Mouse (Mus musculus): ENCODE measurements around the gene Tm7sf2. TPM values are rescaled to one million over a fixed set of nuclear protein-coding genes. Genes with fewer than 3 reads are reported as not detected.

Gene Tm7sf2
- 14.0 and 23.2 TPM in 2 replicates for total RNA-seq (2012; rRNA removed)

DNA sequence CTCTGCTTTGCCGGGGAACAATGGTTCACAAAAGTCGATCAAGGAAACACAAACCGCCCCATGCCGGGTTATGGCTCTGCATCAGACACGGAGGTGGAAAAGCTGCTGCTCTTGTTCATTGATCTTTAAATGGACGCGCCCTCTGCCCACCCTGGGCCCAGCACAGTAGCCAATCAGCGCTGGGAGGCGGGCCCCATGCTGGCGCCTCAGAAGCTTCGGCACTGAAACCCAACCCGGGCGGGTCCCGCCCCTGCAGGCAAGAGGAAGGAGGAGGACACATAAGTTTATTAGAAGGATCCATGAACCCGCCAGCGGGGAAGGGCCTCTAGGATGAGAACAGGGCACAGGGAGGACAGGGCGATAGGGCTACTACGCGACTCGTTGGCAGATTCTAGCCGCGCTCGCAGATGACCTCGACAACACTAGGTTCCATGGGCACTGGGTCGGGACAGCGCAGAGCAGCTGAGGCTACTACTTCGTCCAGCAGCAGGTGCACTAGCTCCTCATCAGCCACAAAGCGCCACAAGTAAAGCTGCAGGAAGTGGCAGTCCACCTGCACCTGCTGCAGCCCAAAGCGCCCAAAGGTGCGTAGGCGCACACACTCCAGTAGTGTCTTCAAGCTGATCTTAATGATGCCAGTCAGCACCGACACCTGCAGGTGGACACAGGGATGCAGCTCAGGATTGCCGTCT, at the start of gene Tm7sf2:
Gene Tm7sf2 (minus strand): TSS at position 650 of the 692 bp plus-strand sequence.
- H3K4me1 ChIP-seq (ENCODE audit: control insufficient read depth in 2 of 2, insufficient read depth in 2 of 2, low read length in 2 of 2, poor library complexity in 1 of 2): peaks cover 0 to 11% of the 10 kb centered on the region in 2 experiments; a peak in 1 of 4 replicates
- H3K4me3 ChIP-seq (ENCODE audit: insufficient read depth in 1 of 2, low read depth in 1 of 2, low read length in 2 of 2, poor library complexity in 1 of 2, severe bottlenecking in 1 of 2): peak within 1 kb of the TSS; percentile 71 to 95
- peak within 1 kb of the TSS; percentile 73 for H3K9ac ChIP-seq (ENCODE audit: insufficient read depth, low read depth, low read length, poor library complexity, severe bottlenecking)
- peak; percentile 89 for DNase-seq (ENCODE audit: low read depth, low spot score)
- peak within 1 kb of the TSS; percentile 28; the same call in 1 of the 2 replicates for H3K27ac ChIP-seq (ENCODE audit: insufficient read depth, low read depth, low read length, poor library complexity, severe bottlenecking)
- in situ Hi-C loops (cut with MboI; ENCODE audit: low sequenced_read_pairs in 2 of 2, unreplicated experiment in 2 of 2): no loop called here
- H3K9me3 ChIP-seq (ENCODE audit: control insufficient read depth, insufficient read depth, low read depth, low read length): no peaks in the 10 kb centered on the region
- TF ChIP-seq MAFK (IDR thresholded peaks at IDR 0.05; ENCODE audit: insufficient read depth, low read depth, low read length): no peak
- TF ChIP-seq ZNF384 (IDR thresholded peaks at IDR 0.05; ENCODE audit: low read depth, low read length): no peak
- no peak for TF ChIP-seq HCFC1 (IDR thresholded peaks at IDR 0.05; ENCODE audit: borderline replicate concordance, insufficient read depth, low read length)
- no peak for TF ChIP-seq CHD2 (IDR thresholded peaks at IDR 0.05; ENCODE audit: low read depth, low read length)
- TF ChIP-seq ZC3H11A (IDR thresholded peaks at IDR 0.05; ENCODE audit: borderline replicate concordance, low read depth, low read length): no peak
- H3K36me3 ChIP-seq (ENCODE audit: control insufficient read depth, insufficient read depth, low read length, poor library complexity, severe bottlenecking): peaks cover 3% of the 10 kb centered on the region; the same call in 1 of the 2 replicates

DNA sequence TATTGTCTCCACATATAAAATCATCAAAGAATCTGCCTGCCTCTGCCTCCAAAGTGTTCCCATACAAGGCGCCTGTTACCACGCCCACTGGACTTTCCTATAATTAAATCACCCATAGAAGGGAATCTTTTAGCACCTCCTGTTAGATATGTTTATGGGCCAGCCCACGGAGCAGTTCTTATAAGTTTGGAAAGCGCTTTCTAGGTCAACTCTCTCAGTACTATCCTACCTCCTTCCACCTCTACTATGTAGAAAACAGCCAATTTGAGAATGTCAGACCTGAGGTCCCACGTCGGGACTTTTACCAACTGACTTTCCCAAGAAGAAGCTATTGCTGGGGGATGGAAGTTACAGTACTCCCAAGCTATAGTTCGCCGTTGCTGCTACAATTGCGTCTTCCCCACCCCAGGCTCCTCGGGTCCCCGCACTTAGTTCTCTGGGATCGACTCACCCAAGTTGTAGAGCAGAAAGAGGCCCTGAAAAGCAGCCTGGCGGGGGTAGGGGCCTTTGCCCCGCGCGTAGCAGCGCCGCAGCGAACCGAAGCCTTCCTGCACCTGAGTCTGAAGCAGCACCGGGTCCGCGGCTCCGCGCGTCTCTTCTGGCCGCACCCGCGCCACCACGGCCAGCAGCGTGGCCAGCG, 49.3 kb upstream of the Tm7sf2 start:
- Histone ChIP-seq H3K27ac (ENCODE audit: insufficient read depth, low read depth, low read length, poor library complexity, severe bottlenecking) (peak overlapping the region; percentile 75), H3K4me1 (ENCODE audit: control insufficient read depth in 2 of 2, insufficient read depth in 2 of 2, low read length in 2 of 2, poor library complexity in 1 of 2) (peaks cover 2 to 17% of the 10 kb centered on the region in 2 experiments; a peak in 1 of 4 replicates), H3K9me3 (ENCODE audit: control insufficient read depth, insufficient read depth, low read depth, low read length) (no peaks in the 10 kb centered on the region), H3K4me3 (ENCODE audit: insufficient read depth in 1 of 2, low read depth in 1 of 2, low read length in 2 of 2, poor library complexity in 1 of 2, severe bottlenecking in 1 of 2) (peak overlapping the region; percentile 86 to 96), H3K36me3 (ENCODE audit: control insufficient read depth, insufficient read depth, low read length, poor library complexity, severe bottlenecking) (peaks cover 18% of the 10 kb centered on the region), H3K9ac (ENCODE audit: insufficient read depth, low read depth, low read length, poor library complexity, severe bottlenecking) (peak overlapping the region; percentile 92)
- no peak for DNase-seq (ENCODE audit: low read depth, low spot score)
- TF ChIP-seq ZC3H11A (IDR thresholded peaks at IDR 0.05; ENCODE audit: borderline replicate concordance, low read depth, low read length) (no peak), ZNF384 (IDR thresholded peaks at IDR 0.05; ENCODE audit: low read depth, low read length) (no peak), CHD2 (IDR thresholded peaks at IDR 0.05; ENCODE audit: low read depth, low read length) (no peak), MAFK (IDR thresholded peaks at IDR 0.05; ENCODE audit: insufficient read depth, low read depth, low read length) (no peak), HCFC1 (IDR thresholded peaks at IDR 0.05; ENCODE audit: borderline replicate concordance, insufficient read depth, low read length) (no peak)
- in situ Hi-C loops (cut with MboI; ENCODE audit: low sequenced_read_pairs in 2 of 2, unreplicated experiment in 2 of 2): no loop called here

DNA sequence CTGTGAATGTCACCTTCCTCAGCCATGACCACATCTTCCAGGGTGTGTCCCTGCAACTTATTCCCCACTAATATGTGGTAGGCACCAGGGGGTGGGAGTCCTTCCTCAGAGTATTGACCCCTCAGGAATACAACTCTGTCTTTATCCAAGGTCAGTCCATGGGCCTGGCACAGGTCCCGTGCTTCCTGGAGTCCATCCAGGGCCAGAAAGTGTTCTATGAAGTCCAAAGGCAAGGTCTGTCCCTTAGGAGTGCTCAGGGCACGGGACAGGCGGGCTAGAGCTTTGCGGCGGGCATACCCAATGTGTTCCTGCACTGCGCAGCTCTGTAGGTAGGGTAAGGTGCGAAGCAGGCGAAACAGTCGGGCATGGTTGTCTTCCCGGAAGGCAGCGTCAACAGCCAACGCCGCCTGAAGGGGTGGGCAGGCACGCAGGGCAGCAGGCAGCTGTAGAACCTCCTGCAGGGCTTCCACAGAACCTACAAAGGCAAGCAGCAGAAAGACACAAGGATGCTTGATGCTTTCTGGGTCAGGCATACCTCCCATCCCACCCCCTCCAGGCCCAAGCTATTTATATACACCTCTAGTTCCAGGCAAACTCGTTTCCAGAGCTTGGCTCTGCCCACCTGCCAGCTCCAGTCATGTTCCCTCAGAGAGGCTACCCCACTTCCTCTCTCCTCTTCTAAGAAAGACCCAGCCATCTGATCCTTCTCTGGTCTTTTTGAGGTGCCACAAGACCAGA, 48.1 kb upstream of the Tm7sf2 start:
- no peak overlapping the region for H3K27ac ChIP-seq (ENCODE audit: insufficient read depth, low read depth, low read length, poor library complexity, severe bottlenecking)
- peaks cover 18% of the 10 kb centered on the region for H3K36me3 ChIP-seq (ENCODE audit: control insufficient read depth, insufficient read depth, low read length, poor library complexity, severe bottlenecking)
- DNase-seq (ENCODE audit: low read depth, low spot score): no peak
- peak overlapping the region; percentile 6; the same call in 1 of the 2 replicates for H3K9ac ChIP-seq (ENCODE audit: insufficient read depth, low read depth, low read length, poor library complexity, severe bottlenecking)
- H3K4me3 ChIP-seq (ENCODE audit: insufficient read depth in 1 of 2, low read depth in 1 of 2, low read length in 2 of 2, poor library complexity in 1 of 2, severe bottlenecking in 1 of 2): no peak overlapping the region
- no peaks in the 10 kb centered on the region for H3K9me3 ChIP-seq (ENCODE audit: control insufficient read depth, insufficient read depth, low read depth, low read length)
- in situ Hi-C loops (cut with MboI; ENCODE audit: low sequenced_read_pairs in 2 of 2, unreplicated experiment in 2 of 2): no loop called here
- H3K4me1 ChIP-seq (ENCODE audit: control insufficient read depth in 2 of 2, insufficient read depth in 2 of 2, low read length in 2 of 2, poor library complexity in 1 of 2): peaks cover 2 to 8% of the 10 kb centered on the region in 2 experiments; a peak in 1 of 4 replicates
- TF ChIP-seq HCFC1 (IDR thresholded peaks at IDR 0.05; ENCODE audit: borderline replicate concordance, insufficient read depth, low read length) (no peak), ZC3H11A (IDR thresholded peaks at IDR 0.05; ENCODE audit: borderline replicate concordance, low read depth, low read length) (no peak), ZNF384 (IDR thresholded peaks at IDR 0.05; ENCODE audit: low read depth, low read length) (no peak), MAFK (IDR thresholded peaks at IDR 0.05; ENCODE audit: insufficient read depth, low read depth, low read length) (no peak), CHD2 (IDR thresholded peaks at IDR 0.05; ENCODE audit: low read depth, low read length) (no peak)

DNA sequence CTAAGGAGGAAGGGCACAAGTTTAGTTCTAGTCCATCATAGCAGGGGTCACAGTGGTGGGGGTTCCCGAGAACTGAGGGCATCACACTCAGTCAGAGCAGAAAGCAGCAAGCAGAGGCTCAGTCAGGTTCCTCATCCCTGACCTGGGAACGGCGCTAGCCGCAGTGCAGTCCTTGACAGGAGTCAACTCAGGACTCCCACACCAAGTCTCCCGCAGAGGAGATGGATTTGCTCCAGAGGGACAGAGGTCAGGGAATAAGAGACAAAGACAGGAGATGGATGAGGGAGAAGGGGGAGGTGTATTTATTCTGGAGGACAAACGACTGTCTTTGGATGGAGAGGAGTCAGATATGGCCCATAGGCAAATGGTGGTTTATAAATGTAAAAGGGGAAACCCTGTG, 44.9 kb upstream of the Tm7sf2 start:
- Histone ChIP-seq H3K4me3 (ENCODE audit: insufficient read depth in 1 of 2, low read depth in 1 of 2, low read length in 2 of 2, poor library complexity in 1 of 2, severe bottlenecking in 1 of 2) (no peak overlapping the region), H3K9me3 (ENCODE audit: control insufficient read depth, insufficient read depth, low read depth, low read length) (no peaks in the 10 kb centered on the region), H3K36me3 (ENCODE audit: control insufficient read depth, insufficient read depth, low read length, poor library complexity, severe bottlenecking) (peaks cover 18% of the 10 kb centered on the region), H3K9ac (ENCODE audit: insufficient read depth, low read depth, low read length, poor library complexity, severe bottlenecking) (no peak overlapping the region), H3K4me1 (ENCODE audit: control insufficient read depth in 2 of 2, insufficient read depth in 2 of 2, low read length in 2 of 2, poor library complexity in 1 of 2) (peaks cover 0 to 3% of the 10 kb centered on the region in 2 experiments; a peak in 1 of 4 replicates), H3K27ac (ENCODE audit: insufficient read depth, low read depth, low read length, poor library complexity, severe bottlenecking) (no peak overlapping the region)
- in situ Hi-C loops (cut with MboI; ENCODE audit: low sequenced_read_pairs in 2 of 2, unreplicated experiment in 2 of 2): no loop called here
- no peak for DNase-seq (ENCODE audit: low read depth, low spot score)
- TF ChIP-seq CHD2 (IDR thresholded peaks at IDR 0.05; ENCODE audit: low read depth, low read length) (no peak), ZNF384 (IDR thresholded peaks at IDR 0.05; ENCODE audit: low read depth, low read length) (no peak), ZC3H11A (IDR thresholded peaks at IDR 0.05; ENCODE audit: borderline replicate concordance, low read depth, low read length) (no peak), HCFC1 (IDR thresholded peaks at IDR 0.05; ENCODE audit: borderline replicate concordance, insufficient read depth, low read length) (no peak), MAFK (IDR thresholded peaks at IDR 0.05; ENCODE audit: insufficient read depth, low read depth, low read length) (no peak)

Measured in ES-E14 (cell line).